ENCODE assay signal across 23 mouse cellular contexts in genomic region chr5:9272976-9273375, GRCm38 (mm10). TPM values are rescaled to one million over a fixed set of nuclear protein-coding genes. Genes with fewer than 3 reads are reported as not detected.
A peak's percentile ranks its signal among the peaks of the same experiment; 100 is the strongest.
DNase-seq lines count a peak whose midpoint lies in the region; ATAC-seq and TF ChIP-seq lines count a peak whose summit lies in the region.
"Had no signal": no experiment of that assay in that cellular context is flagged by ENCODE, and none has a peak within 500 bp of the region (broad histone marks: within the 10 kb centered on the region; RNA-seq: fewer than 3 reads in every experiment).

No protein-coding gene starts in this region.

- no peak for TF ChIP-seq CTCF in liver, adult 2 months (IDR thresholded peaks at IDR 0.05; ENCODE audit: low read depth, low read length)
- no peak for TF ChIP-seq CTCF in liver, postnatal 0 days (IDR thresholded peaks at IDR 0.05; ENCODE audit: low read depth)
- TF ChIP-seq CTCF in cortical plate, adult 2 months (IDR thresholded peaks at IDR 0.05; ENCODE audit: extremely low read depth, insufficient read depth, low read length), result no peak

- WGBS in liver, adult 2 months, result 22% methylated on average over 3 of the region's 3 CpGs
- WGBS in liver, postnatal 0 days (ENCODE audit: insufficient replicate concordance), result 62% methylated on average over 3 of the region's 3 CpGs
- 68% methylated on average over 3 of the region's 3 CpGs for WGBS in liver, embryonic 12.5 days (ENCODE audit: insufficient replicate concordance)

- no peaks in the 10 kb centered on the region for H3K9me3 ChIP-seq in liver, postnatal 0 days (ENCODE audit: low read length)
- 0 out of 2 replicates have a peak, but pooled peaks cover 4% of the 10 kb centered on the region for H3K9me3 ChIP-seq in liver, embryonic 12.5 days (replicated peaks)
- H3K9me3 ChIP-seq: embryonic facial prominence, embryonic 10.5 days; embryonic facial prominence, embryonic 12.5 days; forebrain, embryonic 13.5 days; forebrain, embryonic 15.5 days had no signal

- peak; percentile 56 for DNase-seq in liver, adult 2 months (ENCODE audit: extremely low read depth, low read depth, low spot score)
- DNase-seq in liver, result no peak
- DNase-seq in liver, postnatal 0 days, result no peak
- DNase-seq in lung, postnatal 25 days (ENCODE audit: low spot score), result peak; percentile 34
- no peak for DNase-seq in lung, postnatal 10 days
- no peak for DNase-seq in kidney, postnatal 4 days
- DNase-seq: adrenal gland, adult 2 months; adrenal gland, postnatal 10 days; adrenal gland, postnatal 25 days; cerebellum, adult 11 months; cerebellum, adult 18-20 months; cerebellum, adult 8-10 months; cerebellum, adult 9-11 months; cerebellum, postnatal 14 days; cerebellum, postnatal 36 days had no signal

- no peaks in the 10 kb centered on the region; the same call in 1 of the 2 replicates for H3K4me1 ChIP-seq in liver, adult 2 months (ENCODE audit: control insufficient read depth, insufficient read depth, low read length)
- H3K4me1 ChIP-seq in liver, postnatal 0 days (ENCODE audit: insufficient read depth), result no peaks in the 10 kb centered on the region
- H3K4me1 ChIP-seq in liver, embryonic 12.5 days, result no peaks in the 10 kb centered on the region
- peaks cover 1% of the 10 kb centered on the region; the same call in 1 of the 2 replicates for H3K4me1 ChIP-seq in cortical plate, adult 2 months (ENCODE audit: control insufficient read depth, insufficient read depth, low read length)
- H3K4me1 ChIP-seq: embryonic facial prominence, embryonic 10.5 days; embryonic facial prominence, embryonic 12.5 days; forebrain, embryonic 13.5 days; forebrain, embryonic 15.5 days had no signal

- no peak overlapping the region for H3K27ac ChIP-seq in liver, adult 2 months (replicated peaks; ENCODE audit: insufficient read depth, low read depth, low read length)
- H3K27ac ChIP-seq in liver, postnatal 0 days (ENCODE audit: low read depth), result no peak overlapping the region
- H3K27ac ChIP-seq in liver, embryonic 12.5 days, result no peak overlapping the region
- 0 out of 2 replicates have a peak overlapping the region, but pooled peaks have one; percentile 75 for H3K27ac ChIP-seq in cortical plate, adult 2 months (ENCODE audit: insufficient read depth, low read length)
- H3K27ac ChIP-seq: embryonic facial prominence, embryonic 10.5 days; embryonic facial prominence, embryonic 12.5 days; forebrain, embryonic 13.5 days; forebrain, embryonic 15.5 days had no signal

- no peaks in the 10 kb centered on the region for H3K27me3 ChIP-seq in liver, adult 2 months (ENCODE audit: control insufficient read depth, insufficient read depth, low read length)
- H3K27me3 ChIP-seq in liver, postnatal 0 days (ENCODE audit: insufficient read depth, low read length), result no peaks in the 10 kb centered on the region
- H3K27me3 ChIP-seq in liver, embryonic 12.5 days (replicated peaks), result no peaks in the 10 kb centered on the region
- H3K27me3 ChIP-seq: embryonic facial prominence, embryonic 12.5 days; forebrain, embryonic 13.5 days; forebrain, embryonic 15.5 days had no signal

- TF ChIP-seq EP300 in liver, postnatal 0 days (IDR thresholded peaks at IDR 0.05; ENCODE audit: low read depth), result no peak

- no peak overlapping the region for H3K4me2 ChIP-seq in liver, postnatal 0 days (ENCODE audit: low read depth, low read length)
- no peak overlapping the region for H3K4me2 ChIP-seq in liver, embryonic 12.5 days
- H3K4me2 ChIP-seq: embryonic facial prominence, embryonic 12.5 days; forebrain, embryonic 13.5 days; forebrain, embryonic 15.5 days had no signal

- ATAC-seq in liver, postnatal 0 days, result peak; percentile 33; the same call in 1 of the 2 replicates
- ATAC-seq in liver, embryonic 12.5 days, result no peak
- ATAC-seq: forebrain, embryonic 13.5 days; forebrain, embryonic 15.5 days had no signal

- H3K9ac ChIP-seq in liver, adult 2 months (ENCODE audit: low read depth, low read length), result no peak overlapping the region
- no peak overlapping the region for H3K9ac ChIP-seq in liver, postnatal 0 days (replicated peaks)
- H3K9ac ChIP-seq in liver, embryonic 12.5 days, result no peak overlapping the region
- H3K9ac ChIP-seq: embryonic facial prominence, embryonic 12.5 days; forebrain, embryonic 13.5 days; forebrain, embryonic 15.5 days had no signal

- H3K36me3 ChIP-seq in liver, adult 2 months (ENCODE audit: control insufficient read depth, insufficient read depth, low read length), result no peaks in the 10 kb centered on the region
- no peaks in the 10 kb centered on the region for H3K36me3 ChIP-seq in liver, postnatal 0 days (replicated peaks; ENCODE audit: insufficient read depth, low read length)
- no peaks in the 10 kb centered on the region for H3K36me3 ChIP-seq in liver, embryonic 12.5 days
- H3K36me3 ChIP-seq: embryonic facial prominence, embryonic 10.5 days; embryonic facial prominence, embryonic 12.5 days; forebrain, embryonic 15.5 days had no signal

- H3K79me2 ChIP-seq in liver, adult 2 months (ENCODE audit: control insufficient read depth, insufficient read depth, low read length), result no peaks in the 10 kb centered on the region

- H3K4me3 ChIP-seq in liver, adult 2 months (ENCODE audit: insufficient read depth, low read depth, low read length), result no peak overlapping the region
- no peak overlapping the region for H3K4me3 ChIP-seq in liver, postnatal 0 days (ENCODE audit: low read depth, low read length)
- no peak overlapping the region for H3K4me3 ChIP-seq in liver, embryonic 12.5 days
- H3K4me3 ChIP-seq in cortical plate, adult 2 months (ENCODE audit: insufficient read depth, low read length), result no peak overlapping the region
- H3K4me3 ChIP-seq: embryonic facial prominence, embryonic 10.5 days; embryonic facial prominence, embryonic 12.5 days; forebrain, embryonic 13.5 days; forebrain, embryonic 15.5 days had no signal

- no peak for TF ChIP-seq POLR2A in liver, adult 2 months (IDR thresholded peaks at IDR 0.05; ENCODE audit: extremely low read depth, insufficient read depth, low read length)
- no peak for TF ChIP-seq POLR2A in cortical plate, adult 2 months (IDR thresholded peaks at IDR 0.05; ENCODE audit: extremely low read depth, insufficient read depth, low read length)

RNA-seq across cellular contexts. Expression of gene 9330182L06Rik, which starts 7.1 kb away (rescaled TPM):
- total RNA-seq in liver, adult 2 months (2014; rRNA removed), result 0.46 and 0.60 TPM in 2 replicates
- polyA plus RNA-seq in liver, adult 2 months (2012; rRNA removed), result 0.06 and 0.20 TPM in 2 replicates
- 0.13 and 0.15 TPM in 2 replicates for polyA plus RNA-seq in liver, postnatal 0 days (2015; fragmentation: Nextera tagmentation; extraction: Ambion mirVana)
- 0.72 and 0.87 TPM in 2 replicates for polyA plus RNA-seq in liver, embryonic 12.5 days (2016; fragmentation: Nextera tagmentation; extraction: Ambion mirVana)
- 17.8 and 21.3 TPM in 2 replicates for polyA plus RNA-seq in cortical plate, adult 2 months (2012; rRNA removed)
- total RNA-seq: MEL had no signal
- polyA plus RNA-seq: C2C12 had no signal

Comparison
In these comparisons a context has a peak if more than half of its experiments do, and no peak if none do; other contexts are left out.
1. DNase-seq: peak in liver, adult 2 months (single experiment) and lung, postnatal 25 days (single experiment); none in liver (single experiment), liver, postnatal 0 days (single experiment), lung, postnatal 10 days (single experiment) and kidney, postnatal 4 days (0 of 2).
2. RNA of gene 9330182L06Rik, which starts 7.1 kb away (polyA plus RNA-seq): 17.8 to 21.3 TPM in cortical plate, adult 2 months; 0.72 to 0.87 TPM in liver, embryonic 12.5 days, 0.06 to 0.20 TPM in liver, adult 2 months and 0.13 to 0.15 TPM in liver, postnatal 0 days; every median in the first group is over 10 times any median in the second.